ENCODE assay signal across 32 mouse cellular contexts in the genomic region with DNA sequence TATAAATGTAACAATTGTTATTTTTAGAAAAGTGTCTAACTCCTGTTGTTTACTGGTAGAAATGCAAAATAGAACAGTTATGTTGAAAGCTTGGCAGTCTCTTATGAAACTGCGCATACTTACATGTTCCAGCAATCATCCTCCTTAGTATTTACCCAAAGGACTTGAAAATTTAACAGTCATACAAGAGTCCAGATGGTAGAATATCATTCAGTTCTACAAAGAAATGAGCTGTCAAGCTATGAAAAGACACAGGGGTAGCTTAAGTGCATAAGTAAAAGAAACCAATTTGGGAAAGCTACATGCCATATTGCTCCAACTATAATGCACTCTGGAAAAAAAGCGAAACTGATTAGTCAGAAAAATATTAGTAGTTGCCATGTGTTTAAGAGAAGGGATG.
DNase-seq lines count a peak whose midpoint lies in the region; ATAC-seq and TF ChIP-seq lines count a peak whose summit lies in the region.
"Had no signal": no experiment of that assay in that cellular context is flagged by ENCODE, and none has a peak within 500 bp of the region (broad histone marks: within the 10 kb centered on the region; RNA-seq: fewer than 3 reads in every experiment).

No protein-coding gene starts in this region.

- no peak overlapping the region for H3K4me2 ChIP-seq in forebrain, embryonic 13.5 days
- no peak overlapping the region for H3K4me2 ChIP-seq in forebrain, embryonic 11.5 days (ENCODE audit: low read depth, low read length, severe bottlenecking)
- H3K4me2 ChIP-seq: embryonic facial prominence, embryonic 12.5 days; heart, embryonic 13.5 days; hindbrain, embryonic 14.5 days had no signal

- H3K9ac ChIP-seq in forebrain, embryonic 13.5 days, result no peak overlapping the region
- no peak overlapping the region for H3K9ac ChIP-seq in forebrain, embryonic 11.5 days (ENCODE audit: low read length)
- H3K9ac ChIP-seq: embryonic facial prominence, embryonic 12.5 days; heart, embryonic 13.5 days; hindbrain, embryonic 14.5 days had no signal

- H3K4me3 ChIP-seq in forebrain, embryonic 13.5 days, result no peak overlapping the region
- no peak overlapping the region for H3K4me3 ChIP-seq in forebrain, embryonic 11.5 days (ENCODE audit: low read depth, low read length)
- H3K4me3 ChIP-seq: embryonic facial prominence, embryonic 12.5 days; erythroblast, embryonic 14.5 days; heart, adult 2 months; heart, embryonic 10.5 days; heart, embryonic 13.5 days had no signal

- 90% methylated on average over 2 of the region's 2 CpGs for WGBS in forebrain, embryonic 13.5 days
- 89% methylated on average over 2 of the region's 2 CpGs for WGBS in forebrain, embryonic 11.5 days

- ATAC-seq in forebrain, embryonic 13.5 days, result peak; percentile 70; the same call in 1 of the 2 replicates
- no peak for ATAC-seq in forebrain, embryonic 11.5 days (replicated peaks; ENCODE audit: low FRiP score)
- ATAC-seq in frontal cortex, adult (ENCODE audit: low TSS enrichment), result peak; percentile 97
- ATAC-seq: hindbrain, postnatal 0 days; inflammation-experienced regulatory T-cells, adult 6 months; intestine, embryonic 16.5 days; Patski had no signal

- H3K9me3 ChIP-seq in forebrain, embryonic 13.5 days (replicated peaks), result no peaks in the 10 kb centered on the region; the same call in 1 of the 2 replicates
- H3K9me3 ChIP-seq in forebrain, embryonic 11.5 days (ENCODE audit: control insufficient read depth, low read length), result no peaks in the 10 kb centered on the region
- H3K9me3 ChIP-seq: embryonic facial prominence, embryonic 12.5 days; heart, embryonic 10.5 days had no signal

- H3K27ac ChIP-seq in forebrain, embryonic 13.5 days, result no peak overlapping the region
- H3K27ac ChIP-seq in forebrain, embryonic 11.5 days (ENCODE audit: low read depth, low read length), result no peak overlapping the region
- H3K27ac ChIP-seq: embryonic facial prominence, embryonic 12.5 days; heart, adult 2 months; heart, embryonic 10.5 days; heart, embryonic 13.5 days; hindbrain, embryonic 14.5 days; hindbrain, postnatal 0 days had no signal

- no peaks in the 10 kb centered on the region for H3K36me3 ChIP-seq in forebrain, embryonic 13.5 days (ENCODE audit: poor library complexity, severe bottlenecking)
- no peaks in the 10 kb centered on the region for H3K36me3 ChIP-seq in forebrain, embryonic 11.5 days (ENCODE audit: control insufficient read depth, insufficient read depth, low read length)
- H3K36me3 ChIP-seq: embryonic facial prominence, embryonic 12.5 days; G1E; heart, embryonic 10.5 days; heart, embryonic 13.5 days had no signal

- no peaks in the 10 kb centered on the region for H3K4me1 ChIP-seq in forebrain, embryonic 13.5 days
- no peaks in the 10 kb centered on the region for H3K4me1 ChIP-seq in forebrain, embryonic 11.5 days (replicated peaks; ENCODE audit: control insufficient read depth, insufficient read depth, low read length)
- H3K4me1 ChIP-seq: embryonic facial prominence, embryonic 12.5 days; heart, embryonic 10.5 days; heart, embryonic 13.5 days had no signal

- DNase-seq in forebrain, embryonic 11.5 days (ENCODE audit: low spot score), result no peak
- DNase-seq in frontal cortex, postnatal 14 days (ENCODE audit: low spot score in 2 of 2), result no peak
- DNase-seq in brain, embryonic 14.5 days (ENCODE audit: low read depth), result peak; percentile 50
- peak; percentile 69 for DNase-seq in telencephalon, adult 2 months (ENCODE audit: low read depth, low spot score)
- no peak for DNase-seq in embryo, embryonic 10.5 days (ENCODE audit: low spot score)
- DNase-seq: adrenal gland, adult 2 months; adrenal gland, postnatal 14 days; B cell, adult 2 months; cerebellum, adult 11 months; cerebellum, adult 2 months; cerebellum, adult 9-11 months; cerebellum, postnatal 25 days; gastrocnemius, postnatal 10 days; gastrocnemius, postnatal 36 days; heart, adult 2 months; heart, postnatal 14 days; heart, postnatal 4 days; kidney, adult 18-20 months; kidney, adult 9 months had no signal

- no peak for TF ChIP-seq CTCF in brain, embryonic 14.5 days (IDR thresholded peaks at IDR 0.05; ENCODE audit: borderline replicate concordance, extremely low read depth, insufficient read depth, insufficient read length)

- H3K27me3 ChIP-seq in forebrain, embryonic 13.5 days, result no peaks in the 10 kb centered on the region
- no peaks in the 10 kb centered on the region for H3K27me3 ChIP-seq in forebrain, embryonic 11.5 days (ENCODE audit: control insufficient read depth, insufficient read depth, low read length)
- H3K27me3 ChIP-seq: CH12.LX; embryonic facial prominence, embryonic 12.5 days; heart, embryonic 13.5 days had no signal

- no peak for TF ChIP-seq POLR2A in brain, embryonic 14.5 days (IDR thresholded peaks at IDR 0.05; ENCODE audit: borderline replicate concordance, extremely low read depth, insufficient read depth, insufficient read length, poor library complexity, severe bottlenecking)

Comparison
In these comparisons a context has a peak if more than half of its experiments do, and no peak if none do; other contexts are left out.
1. DNase-seq: peak in brain, embryonic 14.5 days (single experiment) and telencephalon, adult 2 months (single experiment); none in forebrain, embryonic 11.5 days (single experiment), frontal cortex, postnatal 14 days (0 of 2) and embryo, embryonic 10.5 days (single experiment).